Mouse (Mus musculus): ENCODE data around the gene Gm20388.

GRCm38 (mm10) chr8:122764790-122765474 is 2854.3 kb downstream of the Gm20388 start:
- no peak for TF ChIP-seq CTCF (IDR thresholded peaks at IDR 0.05; ENCODE audit: insufficient read depth, low read depth, low read length)
- TF ChIP-seq POLR2A (IDR thresholded peaks at IDR 0.05; ENCODE audit: insufficient read depth, low read depth, low read length) = no peak

All from olfactory bulb, adult 2 months (tissue).